Mouse (Mus musculus) Patski (cell line): ENCODE results near the gene Coch. TPM values are rescaled to one million over a fixed set of nuclear protein-coding genes. Genes with fewer than 3 reads are reported as not detected.
"Not testable (repeated sequence)": the region's sequence is repeated elsewhere in the genome, so short reads cannot be mapped to it uniquely, and the experiment has no call there.

Experiments
- ATAC-seq: fragments of 100-300 bp; one replicate; pipeline ENCODE4 v1.8.0; 2021
- CTCF ChIA-PET: fragments of 350-600 bp; sonication (Branson Sonifier 250); formaldehyde crosslinking; loops from one replicate; lab custom pipeline; 2022; ENCODE audit warnings: inconsistent platforms; lab: Charles Lee
- POLR2A ChIA-PET: fragments of 350-600 bp; sonication (Branson Sonifier 250); formaldehyde crosslinking; loops from one replicate; lab custom pipeline; 2022; ENCODE audit warnings: antibody characterized with exemption, inconsistent platforms; lab: Charles Lee
- DNase-seq: peaks from one replicate; pipeline ENCODE4 v3.0.0-alpha.2; 2011; ENCODE audit warnings: low read depth, low spot score
- H3K27me3 ChIP-seq: fragments of 371-371 bp; one replicate; pipeline ENCODE4 v1.5.1; 2021
- CTCF ChIP-seq: fragments of 100-300 bp; IDR thresholded peaks from one replicate; pipeline ENCODE4 v1.5.1; 2021
- in situ Hi-C: fragments of 300-500 bp; cut with MboI; formaldehyde crosslinking; loops from 3 replicates; pipeline ENCODE4 v1.11.1; 2018; ENCODE audit warnings: low pct_unique_long_range_greater_than_20kb, mixed read lengths
- polyA plus RNA-seq: library from polyadenylated mRNA; unstranded; gene quantifications from one replicate; pipeline ENCODE4 v1.2.3, GENCODE M21; 2021

Coch gene
- 0.03 TPM for polyA plus RNA-seq

- ChIA-PET CTCF (no interaction called here), POLR2A (no interaction called here)
- no peak for TF ChIP-seq CTCF
- DNase-seq (no peak), ATAC-seq (peak; percentile 32)
- peaks cover 11% of the 10 kb centered on the region for H3K27me3 ChIP-seq
- in situ Hi-C loops = no loop called here
These were observed at the start of gene Coch for GRCm38 (mm10) chr12:51593229-51594029. Coch (plus strand) TSS chr12:51593341.

DNA sequence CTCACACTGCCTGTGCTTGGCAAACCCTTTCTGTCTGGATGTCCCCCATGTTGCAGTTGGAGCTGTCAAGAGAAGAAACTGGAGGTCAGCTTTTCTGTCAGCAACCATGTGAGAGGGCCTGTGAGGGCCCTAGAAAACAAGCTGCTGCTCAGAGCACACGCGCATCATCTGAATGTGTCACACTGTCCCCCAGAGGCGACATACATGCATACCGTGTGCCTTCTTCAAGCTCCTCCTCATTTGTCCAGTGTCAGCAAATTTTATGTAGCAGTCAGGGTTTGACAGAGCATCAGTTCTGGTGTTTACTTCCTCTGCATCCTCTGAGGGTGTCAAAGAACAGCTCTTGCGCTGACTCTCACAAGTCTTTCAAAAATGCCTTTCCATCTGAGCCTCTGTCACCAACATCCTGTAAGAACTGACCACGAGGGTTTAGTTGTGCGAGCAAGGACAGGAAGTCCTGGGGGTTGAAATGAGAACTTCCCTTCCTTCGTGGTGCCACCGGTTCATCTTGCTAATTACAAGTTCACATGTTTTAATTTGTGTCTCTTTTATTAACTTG is 49.7 kb upstream of the Coch start:
- peaks cover 8% of the 10 kb centered on the region for H3K27me3 ChIP-seq
- POLR2A ChIA-PET = no interaction called here
- in situ Hi-C loops = no loop called here
- ATAC-seq (no peak), DNase-seq (no peak)
- no peak for TF ChIP-seq CTCF
- CTCF ChIA-PET = no interaction called here

DNA sequence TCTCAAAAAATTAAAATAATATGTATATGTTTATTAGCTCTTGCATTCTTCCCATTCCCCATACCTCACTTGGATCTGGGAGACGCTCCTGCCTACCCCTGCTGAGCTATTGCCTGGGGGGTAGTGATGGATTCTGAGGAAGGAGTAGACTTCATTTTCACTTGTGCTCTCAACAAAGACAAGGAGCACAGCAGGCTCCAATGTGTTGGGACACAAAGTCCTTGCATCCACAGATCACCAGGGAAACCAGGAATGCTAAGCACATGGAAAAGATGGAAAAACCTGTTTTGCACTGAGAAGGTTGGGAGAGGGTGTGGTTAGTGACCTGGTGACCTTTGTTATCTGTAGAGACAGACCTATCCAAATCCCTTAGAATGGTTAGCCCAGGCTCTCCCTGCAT is 38.1 kb upstream of the Coch start:
- ChIA-PET POLR2A (no interaction called here), CTCF (no interaction called here)
- no peak for TF ChIP-seq CTCF
- in situ Hi-C loops = no loop called here
- DNase-seq (no peak), ATAC-seq (no peak)
- H3K27me3 ChIP-seq = no peaks in the 10 kb centered on the region

- ChIA-PET CTCF (no interaction called here), POLR2A (no interaction called here)
- ATAC-seq (no peak), DNase-seq (no peak)
- TF ChIP-seq CTCF = no peak
- in situ Hi-C loops = no loop called here
- H3K27me3 ChIP-seq = no peaks in the 10 kb centered on the region
These were observed 31.7 kb upstream of the Coch start for GRCm38 (mm10) chr12:51561416-51561815.

- in situ Hi-C loops = no loop called here
These were observed 25.9 kb upstream of the Coch start for GRCm38 (mm10) chr12:51567225-51567624.

GRCm38 (mm10) chr12:51569472-51569871 is 23.7 kb upstream of the Coch start:
- CTCF ChIA-PET = no interaction called here
- ATAC-seq (no peak), DNase-seq (no peak)
- no peak for TF ChIP-seq CTCF
- peaks cover 4% of the 10 kb centered on the region for H3K27me3 ChIP-seq
- in situ Hi-C loops = no loop called here
- POLR2A ChIA-PET = no interaction called here

More at GRCm38 (mm10) chr12:51567225-51567624, 25.9 kb upstream of the Coch start:
- ATAC-seq = no peak
- no peaks in the 10 kb centered on the region for H3K27me3 ChIP-seq
- ChIA-PET POLR2A (no interaction called here), CTCF (no interaction called here)
- DNase-seq = no peak
- TF ChIP-seq CTCF = no peak

DNA sequence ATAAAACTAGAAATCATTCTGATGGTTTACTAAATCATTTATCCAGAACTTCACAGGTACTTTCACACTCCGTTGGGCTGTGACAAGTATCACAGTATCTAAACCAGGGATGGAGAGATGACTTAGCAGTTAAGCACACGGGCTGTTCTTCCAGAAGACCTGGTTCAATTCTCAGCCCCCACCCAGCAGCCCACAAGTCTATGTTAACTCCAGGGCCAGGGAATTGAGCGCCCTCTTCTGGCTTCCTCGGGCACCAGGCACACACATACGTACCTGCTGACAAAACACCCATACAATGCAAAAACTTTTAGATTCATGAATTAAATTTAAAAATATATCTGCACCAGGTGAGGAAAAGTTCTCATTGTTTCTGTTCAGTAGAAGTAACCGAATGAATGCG is 23.2 kb upstream of the Coch start:
- CTCF ChIA-PET = no interaction called here
- no peak for TF ChIP-seq CTCF
- H3K27me3 ChIP-seq = peaks cover 4% of the 10 kb centered on the region
- no peak for ATAC-seq
- POLR2A ChIA-PET = no interaction called here
- no peak for DNase-seq
- in situ Hi-C loops = no loop called here

DNA sequence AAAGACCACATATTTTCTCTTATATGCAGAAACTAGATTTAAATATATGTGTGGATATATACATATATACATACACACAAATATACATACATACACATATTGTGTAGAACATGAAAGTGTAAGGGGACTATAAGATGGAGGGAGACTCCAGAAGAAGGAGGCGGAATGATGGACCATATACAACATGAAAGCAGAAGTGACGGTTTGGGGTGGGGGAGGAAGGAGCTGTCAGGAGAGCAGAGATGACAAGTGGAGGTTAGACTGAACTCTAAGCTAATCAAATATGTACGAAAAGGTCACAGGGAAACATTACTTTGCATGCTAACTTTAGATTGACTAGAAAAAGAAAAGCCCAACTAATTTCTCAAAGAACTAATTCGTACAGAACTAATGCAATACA is 20.5 kb upstream of the Coch start:
- in situ Hi-C loops = no loop called here

GRCm38 (mm10) chr12:51577816-51578215 is 15.3 kb upstream of the Coch start:
- CTCF ChIA-PET, DNase-seq, ATAC-seq, H3K27me3 ChIP-seq, in situ Hi-C loops, POLR2A ChIA-PET: not testable (repeated sequence)

More for the DNA sequence above, 20.5 kb upstream of the Coch start:
- TF ChIP-seq CTCF = no peak
- H3K27me3 ChIP-seq = peaks cover 4% of the 10 kb centered on the region
- ATAC-seq (no peak), DNase-seq (no peak)
- CTCF ChIA-PET = no interaction called here
- POLR2A ChIA-PET = no interaction called here

GRCm38 (mm10) chr12:51589263-51589662 is 3.9 kb upstream of the Coch start:
- ChIA-PET POLR2A (no interaction called here), CTCF (no interaction called here)
- in situ Hi-C loops = no loop called here
- TF ChIP-seq CTCF = no peak
- no peak for ATAC-seq
- DNase-seq = no peak
- peaks cover 11% of the 10 kb centered on the region for H3K27me3 ChIP-seq

DNA sequence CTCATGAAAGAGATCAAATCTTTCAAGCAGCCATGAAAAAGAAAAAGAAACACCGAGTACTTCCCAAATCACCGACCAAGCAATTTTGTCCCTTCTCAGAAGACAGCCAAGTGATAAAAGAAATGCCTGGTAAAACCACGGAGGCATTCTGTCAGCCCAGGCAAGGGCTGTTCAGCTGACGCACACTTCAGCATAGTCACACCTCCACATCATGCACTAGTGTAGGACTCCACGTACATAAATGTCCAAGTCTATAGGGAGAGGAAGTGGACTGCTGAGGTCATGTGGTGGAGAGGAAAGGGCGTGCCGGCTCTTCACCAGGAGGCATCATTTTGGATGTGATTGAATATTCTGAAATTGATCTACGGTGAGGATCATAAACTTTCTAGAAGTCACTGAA is 1.2 kb upstream of the Coch start:
- ATAC-seq = no peak
- no peak for DNase-seq
- ChIA-PET POLR2A (no interaction called here), CTCF (no interaction called here)
- peaks cover 11% of the 10 kb centered on the region for H3K27me3 ChIP-seq
- in situ Hi-C loops = no loop called here
- no peak for TF ChIP-seq CTCF
